Mouse (Mus musculus) retina, adult 2 months (tissue): ENCODE results near the gene Stx8.

Source experiments
- DNase-seq: peaks from one replicate; pipeline ENCODE4 v3.0.0-alpha.2; 2012; ENCODE audit warnings: low read depth, low spot score

Gene Stx8

DNA sequence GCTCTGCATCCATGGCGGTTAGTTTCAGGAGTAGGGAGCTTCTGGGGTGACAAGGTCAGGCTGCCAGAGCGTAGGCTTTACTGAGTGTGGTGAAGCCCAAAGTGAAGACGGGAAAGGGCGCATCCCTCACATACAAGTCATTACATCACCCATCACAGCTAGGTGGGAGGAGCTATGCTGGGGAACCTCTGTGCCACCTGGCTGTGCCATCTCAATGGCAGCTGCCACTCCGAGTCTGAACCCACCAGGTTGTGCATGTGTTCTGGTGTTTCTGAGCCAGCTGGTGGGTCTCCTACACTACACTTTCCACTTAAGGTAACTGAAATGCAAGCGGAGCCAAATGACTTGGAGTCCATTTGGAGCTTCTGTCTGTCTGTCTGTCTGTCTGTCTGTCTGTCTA lies 261.8 kb downstream of the Stx8 start:
- DNase-seq: no peak

DNA sequence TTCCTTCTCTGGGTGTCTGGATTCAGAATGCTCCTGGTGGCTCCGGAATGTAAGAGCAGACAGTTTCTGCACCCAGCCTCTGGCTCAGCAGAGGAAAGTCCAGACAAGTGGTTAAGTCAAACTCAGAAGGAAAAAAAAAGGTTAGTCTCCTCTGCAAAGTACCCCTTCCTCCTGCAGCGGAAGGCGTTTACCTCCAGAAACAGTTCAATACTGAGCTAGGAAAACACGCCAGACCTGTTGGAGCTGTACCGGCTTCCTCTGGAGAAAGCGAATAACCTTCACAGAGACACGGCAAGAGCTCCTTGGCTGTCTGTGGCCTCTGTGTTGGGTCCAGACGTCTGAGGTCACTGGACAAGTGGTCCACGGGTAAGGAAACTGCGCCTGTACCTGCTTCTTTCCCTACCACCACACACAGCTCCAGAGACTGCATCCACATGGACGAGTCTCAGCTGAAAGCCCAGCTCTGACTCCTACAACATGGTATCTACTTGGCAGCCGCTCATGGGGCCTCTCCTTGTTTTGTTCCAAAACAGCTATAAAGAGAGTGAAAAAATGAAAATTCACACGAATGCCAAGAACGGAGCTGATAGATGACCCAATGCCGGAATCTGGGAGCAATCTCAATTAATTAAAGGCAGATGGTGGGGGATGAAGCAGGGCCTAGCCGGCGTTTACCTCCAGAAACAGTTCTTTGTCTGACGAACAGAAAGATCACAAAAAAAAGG lies 263.1 kb downstream of the Stx8 start:
- DNase-seq: no peak

DNA sequence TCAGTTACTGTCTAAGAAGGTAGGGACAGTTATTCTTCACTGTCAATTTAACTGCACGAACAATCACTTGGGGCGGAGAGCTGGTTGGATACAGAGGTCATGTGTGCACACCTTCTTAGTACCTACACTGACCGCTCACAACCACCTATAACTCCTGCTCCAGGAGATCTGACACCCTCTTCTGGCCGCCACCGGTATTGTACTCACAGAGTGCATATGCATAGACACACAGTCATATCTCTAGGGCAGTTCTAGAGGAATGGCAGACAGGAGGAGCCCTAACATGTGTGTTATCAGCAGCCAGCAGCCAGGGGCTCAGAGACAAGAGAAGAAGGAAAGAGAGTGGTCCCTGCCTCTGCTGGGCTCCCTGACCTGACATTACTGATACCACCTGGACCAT lies 265.6 kb downstream of the Stx8 start:
- no peak for DNase-seq

DNA sequence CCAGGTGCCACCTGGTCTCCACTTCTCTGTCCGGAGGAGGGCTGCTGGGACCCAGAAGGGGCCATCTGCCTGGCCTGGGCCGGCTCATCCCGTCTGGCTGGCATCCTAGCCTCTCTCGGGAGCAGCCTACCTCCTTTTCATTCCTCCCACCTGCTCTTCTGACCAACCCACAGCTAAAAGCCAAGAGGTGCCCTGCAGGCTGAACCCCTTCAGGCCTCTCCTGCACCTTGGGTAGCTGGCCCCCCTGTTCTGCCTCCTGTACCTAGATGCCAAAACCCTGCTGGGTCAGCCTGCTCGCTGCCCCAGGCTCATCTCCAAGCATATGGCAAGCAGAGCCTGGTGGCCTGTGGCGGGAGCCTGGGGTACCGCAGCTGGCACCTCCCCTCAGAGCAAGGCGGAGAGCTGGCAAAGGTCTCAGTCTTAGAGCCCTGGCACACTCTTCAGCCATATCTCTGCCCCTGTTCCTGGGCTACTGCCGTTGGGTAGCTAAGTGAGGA lies 267.5 kb downstream of the Stx8 start:
- no peak for DNase-seq

DNA sequence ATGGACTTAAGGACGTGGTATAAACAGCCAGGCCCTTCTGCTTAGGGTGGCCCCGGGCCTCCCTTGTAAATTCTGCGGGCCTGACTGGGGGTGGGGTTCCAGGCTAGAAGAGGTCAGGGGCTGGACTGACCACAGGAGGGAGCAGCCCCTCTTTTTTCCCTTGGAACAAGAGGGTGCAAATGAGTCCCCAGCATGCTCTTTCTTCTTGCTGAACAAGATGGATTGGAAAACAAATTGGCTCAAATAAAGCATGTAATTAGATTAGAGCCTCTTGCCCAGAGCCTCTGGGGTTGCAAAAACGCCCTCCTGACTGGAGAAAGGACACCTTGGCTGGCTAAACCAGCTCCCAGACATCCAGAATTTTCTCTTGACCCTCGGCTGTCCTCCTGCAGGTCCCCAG lies 273.8 kb downstream of the Stx8 start:
- DNase-seq: no peak

DNA sequence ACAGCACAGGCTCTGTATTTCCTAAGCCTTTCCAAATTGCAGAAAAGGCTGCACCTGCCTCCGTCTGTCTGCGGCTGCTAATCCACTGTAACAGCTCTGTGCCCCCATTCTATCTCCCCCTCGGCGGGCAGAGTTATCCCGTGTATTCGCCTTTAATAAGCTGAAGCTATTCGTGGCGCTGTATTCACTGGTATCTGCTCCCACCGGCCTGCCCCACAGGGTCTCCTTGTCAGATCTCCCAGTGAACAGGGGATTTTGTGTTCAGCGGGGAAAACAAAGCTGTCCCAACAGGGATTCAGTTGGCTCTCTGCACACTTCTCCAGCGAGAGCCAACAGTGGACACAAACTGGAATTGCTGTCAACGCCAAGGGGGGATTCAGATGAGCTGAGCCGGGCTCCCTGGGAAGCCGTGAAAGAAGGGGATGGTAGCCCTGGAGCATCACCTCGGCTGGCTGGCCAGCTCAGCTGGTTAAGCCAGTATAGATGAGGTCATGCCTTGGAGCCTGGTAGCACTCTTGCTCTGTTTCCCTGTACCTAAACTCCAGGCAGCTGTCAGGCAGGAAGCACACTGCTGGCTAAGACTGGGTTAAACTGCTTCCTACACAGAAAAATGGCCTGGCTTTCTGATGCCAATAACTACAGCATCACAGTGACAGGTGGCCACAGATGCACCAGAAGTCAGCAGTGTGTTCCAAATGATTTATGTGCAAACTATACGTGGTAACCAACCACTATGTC lies 278.4 kb downstream of the Stx8 start:
- DNase-seq: no peak

DNA sequence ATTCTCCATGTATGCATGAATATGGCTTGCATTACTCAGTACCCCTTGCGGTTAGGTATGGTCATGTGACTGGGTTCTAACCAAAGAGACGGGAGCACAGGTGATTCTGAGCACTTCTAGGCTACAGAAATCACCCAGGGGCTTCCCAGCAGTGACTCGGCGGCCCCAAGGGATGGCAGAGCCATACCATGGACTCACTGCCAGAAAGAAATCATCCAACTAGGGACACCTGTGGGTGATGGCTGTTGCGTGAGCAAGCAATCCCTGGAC lies 278.9 kb downstream of the Stx8 start:
- DNase-seq: no peak

DNA sequence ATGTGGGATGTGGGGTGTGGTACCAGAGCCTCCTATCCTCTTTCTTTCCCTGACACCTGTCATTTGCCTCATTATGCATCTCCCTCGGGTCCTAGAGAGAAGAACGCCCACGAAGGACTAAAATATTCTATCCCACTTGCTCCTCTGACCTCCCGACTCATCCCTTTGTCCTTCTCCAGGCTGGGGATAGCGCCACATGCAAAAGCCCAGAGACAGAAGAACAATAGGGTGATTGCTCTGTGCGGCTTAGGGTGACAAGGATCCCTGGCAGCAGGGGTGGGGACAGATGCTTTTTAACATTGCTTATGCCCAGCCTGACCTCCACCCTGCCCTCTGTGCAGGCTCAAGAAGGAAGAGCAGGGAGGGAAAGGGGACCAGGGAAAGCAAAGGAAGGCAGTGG lies 281.9 kb downstream of the Stx8 start:
- DNase-seq: no peak

DNA sequence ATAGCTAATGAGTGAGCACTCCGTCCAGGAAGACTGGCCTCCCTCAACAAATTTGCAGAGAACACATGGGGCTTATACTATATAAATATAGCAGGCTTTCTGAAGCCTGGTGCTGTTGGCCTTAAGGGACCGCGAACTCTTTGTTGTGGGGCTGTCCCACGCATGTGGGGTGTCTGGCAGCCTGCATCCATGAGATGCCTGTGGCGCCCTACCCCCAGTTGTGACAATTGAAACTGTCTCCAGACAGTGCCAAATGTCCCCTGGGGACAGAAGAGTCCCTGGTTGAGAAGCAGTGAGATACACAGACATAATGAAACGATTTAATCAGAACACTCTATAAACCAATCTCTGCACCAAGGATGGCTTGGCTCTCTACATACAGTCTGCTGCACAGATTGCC lies 284.1 kb downstream of the Stx8 start:
- DNase-seq: no peak

DNA sequence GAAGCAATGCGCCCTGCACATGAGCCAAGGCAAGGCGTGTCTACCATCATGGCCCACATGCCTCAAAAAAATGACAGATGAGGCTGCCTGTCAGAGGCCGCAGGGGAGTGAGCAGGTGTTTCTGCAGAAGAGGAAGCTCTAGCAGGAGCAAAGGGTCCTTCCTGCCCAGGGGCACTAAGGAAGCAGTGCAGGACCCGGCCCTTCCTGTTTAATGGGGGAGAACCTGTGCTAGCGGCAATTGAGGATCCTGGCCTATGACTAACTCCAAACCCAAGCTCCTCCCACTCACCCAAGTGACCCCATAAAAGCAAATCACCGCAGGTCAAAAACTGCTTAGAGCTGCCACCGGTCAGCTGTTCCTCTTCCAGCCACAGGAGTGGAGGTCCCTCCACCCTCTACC lies 287.5 kb downstream of the Stx8 start:
- DNase-seq: no peak
